Mouse (Mus musculus): ENCODE results near the gene Padi4. TPM values are rescaled to one million over a fixed set of nuclear protein-coding genes. Genes with fewer than 3 reads are reported as not detected.

The Padi4 gene
- 1.7 and 11.5 TPM in 2 replicates for polyA plus RNA-seq (2015; fragmentation: Nextera tagmentation; extraction: Ambion mirVana)

DNA sequence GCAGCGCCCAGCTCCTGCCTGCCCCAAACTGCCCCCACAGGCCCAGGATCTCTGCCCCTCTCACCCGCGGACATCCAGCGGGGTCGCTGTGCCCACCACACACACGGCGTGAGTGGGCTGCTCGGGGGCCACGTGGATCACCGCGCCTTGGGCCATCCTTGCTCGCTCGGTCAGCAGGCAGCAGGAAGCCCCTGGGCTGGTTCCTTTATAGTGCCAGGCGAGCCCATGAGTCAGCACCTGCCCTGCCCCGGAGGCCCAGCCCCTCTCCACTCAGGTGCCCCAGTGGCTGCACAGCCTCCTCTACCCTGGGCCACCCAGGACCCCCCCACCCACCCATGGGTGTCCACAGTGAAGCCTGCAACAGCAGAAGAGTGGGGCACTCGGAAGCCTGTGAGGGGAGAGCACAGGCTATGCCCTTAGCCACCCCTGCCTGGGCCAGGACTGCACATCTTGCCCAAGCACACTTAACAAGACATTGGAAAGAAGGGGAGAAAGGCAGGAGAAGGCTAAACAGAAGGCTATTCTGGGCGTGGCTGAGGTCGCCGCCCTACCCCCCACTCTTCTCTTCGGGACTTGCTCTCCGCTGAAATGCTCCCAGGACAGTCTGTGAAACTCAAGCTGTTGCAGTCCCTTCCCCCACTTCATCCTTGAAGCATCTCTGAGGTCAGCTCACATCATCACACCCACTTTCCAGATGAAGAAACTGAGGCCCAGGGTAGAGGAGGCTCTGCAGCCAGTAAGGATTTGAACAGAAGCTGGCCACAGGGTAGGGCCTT, at the start of gene Padi4:
TSS of gene Padi4 (minus strand) at position 212 of the 776 bp plus-strand sequence.

GRCm38 (mm10) chr4:140810458-140811260, 36.6 kb upstream of the Padi4 start, which contains the start of gene Padi3:
Padi3 (minus strand) TSS chr4:140810648.

GRCm38 (mm10) chr4:140742543-140742942, 31.5 kb downstream of the Padi4 start, which contains the start of gene Padi6:
Padi6 (minus strand) TSS chr4:140742643.

GRCm38 (mm10) chr4:140700269-140701018, 73.6 kb downstream of the Padi4 start, which contains the start of gene Rcc2:
Rcc2 (plus strand) TSS chr4:140700541.

Small RNAs within 50 kb of the gene (microRNA-seq; reads per million reads assigned to microRNA genes)
- gene Gm25951 = not detected

Other genes starting within 250 kb of the Padi4 start
- gene Arhgef10l, start 108.2 kb downstream of the Padi4 start, polyA plus RNA-seq (2015; fragmentation: Nextera tagmentation; extraction: Ambion mirVana) = 15.6 and 16.6 TPM in 2 replicates
- gene Rcc2, start 73.7 kb downstream of the Padi4 start, polyA plus RNA-seq (2015; fragmentation: Nextera tagmentation; extraction: Ambion mirVana) = 8.6 and 9.8 TPM in 2 replicates
- gene Padi6, start 31.6 kb downstream of the Padi4 start, polyA plus RNA-seq (2015; fragmentation: Nextera tagmentation; extraction: Ambion mirVana) = not detected in 2 replicates
- 0.30 TPM in 1 of 2 replicates, not detected in the other for gene Padi3, start 36.4 kb upstream of the Padi4 start, polyA plus RNA-seq (2015; fragmentation: Nextera tagmentation; extraction: Ambion mirVana)
- gene Padi1, start 71.5 kb upstream of the Padi4 start, polyA plus RNA-seq (2015; fragmentation: Nextera tagmentation; extraction: Ambion mirVana) = 0.07 and 0.16 TPM in 2 replicates
- gene Padi2, start 132.1 kb upstream of the Padi4 start, polyA plus RNA-seq (2015; fragmentation: Nextera tagmentation; extraction: Ambion mirVana) = 0.52 and 1.2 TPM in 2 replicates
- 336 and 350 TPM in 2 replicates for gene Sdhb, start 187.0 kb upstream of the Padi4 start, polyA plus RNA-seq (2015; fragmentation: Nextera tagmentation; extraction: Ambion mirVana)
- 16.9 and 22.3 TPM in 2 replicates for gene Atp13a2, start 212.6 kb upstream of the Padi4 start, polyA plus RNA-seq (2015; fragmentation: Nextera tagmentation; extraction: Ambion mirVana)
- gene Mfap2, start 236.2 kb upstream of the Padi4 start, polyA plus RNA-seq (2015; fragmentation: Nextera tagmentation; extraction: Ambion mirVana) = 162 and 198 TPM in 2 replicates